Mouse (Mus musculus) layer of hippocampus, adult 18-20 months (tissue): ENCODE measurements around the gene Zscan10. TPM values are rescaled to one million over a fixed set of nuclear protein-coding genes. Genes with fewer than 3 reads are reported as not detected.
"Not testable (repeated sequence)": the region's sequence is repeated elsewhere in the genome, so short reads cannot be mapped to it uniquely, and the experiment has no call there.

ENCODE experiments used
- DNase-seq, 2 experiments: peaks; one replicate each; pipeline ENCODE4 v3.0.0; 2022; ENCODE audit warnings: low spot score in 2 of 2
- total RNA-seq, 2 experiments: library from RNA; stranded (reverse); gene quantifications; 2 replicates each; pipeline ENCODE4 v1.2.3; 2021

Gene Zscan10
- total RNA-seq, 2 experiments from 2014 or later = not detected

DNA sequence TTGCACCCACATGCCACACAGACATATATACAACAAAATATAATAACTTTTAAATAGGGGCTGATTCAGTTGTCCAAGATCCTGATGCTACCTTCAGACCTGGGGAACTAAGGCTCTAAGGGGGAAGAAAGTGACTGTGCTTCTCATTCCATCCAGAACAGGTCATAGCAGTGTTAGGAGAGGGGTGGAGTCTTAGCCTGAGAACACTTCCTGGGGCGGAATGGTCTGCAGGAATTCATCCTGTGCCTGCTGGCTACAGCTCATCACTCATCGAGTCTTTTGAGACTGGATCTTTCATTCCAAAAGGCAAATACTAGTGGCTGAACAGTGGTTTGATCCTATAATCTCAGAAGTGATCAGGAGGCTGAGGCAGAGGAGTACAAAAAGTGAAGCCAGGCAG, 13.4 kb upstream of the Zscan10 start:
- no peak for DNase-seq

DNA sequence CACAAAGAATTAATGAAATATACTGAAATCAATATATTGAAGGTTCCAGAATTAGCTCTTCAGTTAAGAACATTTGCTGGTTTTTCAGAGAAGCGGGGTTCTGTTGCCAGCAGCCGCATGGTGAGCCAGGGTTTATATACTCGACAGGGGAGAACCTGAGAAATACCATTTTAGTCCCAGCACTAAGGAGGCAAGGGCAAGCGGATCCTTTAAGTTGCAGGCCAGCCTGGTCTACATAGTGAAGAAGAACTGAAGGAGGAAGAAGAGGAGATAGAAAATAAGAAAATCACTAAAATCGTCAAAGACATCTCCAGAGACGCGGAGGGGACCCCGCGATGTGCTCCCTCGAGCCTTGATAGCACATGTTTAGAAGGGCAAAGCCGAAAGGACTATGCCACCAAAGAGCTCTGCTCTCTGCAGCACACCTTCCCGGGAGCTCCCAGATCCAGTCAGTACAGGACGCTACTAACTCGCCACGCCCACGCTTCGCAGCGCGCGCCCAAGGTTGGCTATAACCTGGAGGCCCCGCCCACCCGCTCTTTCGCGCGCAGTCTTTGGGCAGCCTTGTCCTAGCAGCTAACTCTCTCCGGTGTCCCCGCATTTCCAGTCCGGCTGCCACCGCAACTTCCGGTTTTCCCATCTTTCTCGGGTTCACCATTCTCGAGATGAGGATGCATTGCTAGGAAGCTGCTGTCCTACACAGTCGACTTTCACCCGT, 8.3 kb upstream of the Zscan10 start:
- peak; percentile 93 to 97 for DNase-seq

DNA sequence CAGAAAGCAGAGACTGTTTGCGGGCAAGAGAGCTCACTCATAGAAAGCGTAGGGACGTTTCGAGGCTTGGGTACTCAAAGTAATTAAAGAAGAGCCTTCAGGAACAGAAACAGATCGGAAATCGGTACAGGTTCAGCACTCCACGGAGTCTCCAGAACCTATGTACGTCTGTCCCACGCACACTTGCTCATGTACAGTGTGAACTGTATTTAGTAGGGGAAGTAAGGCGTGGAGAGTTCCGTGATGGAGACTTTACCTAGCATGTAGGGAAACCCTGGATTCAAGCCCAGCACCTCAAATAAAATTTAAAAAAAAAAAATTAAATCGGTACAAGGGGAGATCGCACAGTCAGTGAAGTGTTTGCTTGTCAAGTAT, 7.7 kb upstream of the Zscan10 start:
- no peak for DNase-seq

GRCm38 (mm10) chr17:23595139-23595538, 5.5 kb upstream of the Zscan10 start:
- DNase-seq = not testable (repeated sequence)

- peak; percentile 81 to 84 for DNase-seq
Observed at GRCm38 (mm10) chr17:23598582-23599552, 1.8 kb upstream of the Zscan10 start, which contains the start of gene Zfp13. TSS of gene Zfp13 (minus strand) at chr17:23599487.

- DNase-seq = no peak
Observed at GRCm38 (mm10) chr17:23599605-23600063, 1.0 kb upstream of the Zscan10 start.

DNA sequence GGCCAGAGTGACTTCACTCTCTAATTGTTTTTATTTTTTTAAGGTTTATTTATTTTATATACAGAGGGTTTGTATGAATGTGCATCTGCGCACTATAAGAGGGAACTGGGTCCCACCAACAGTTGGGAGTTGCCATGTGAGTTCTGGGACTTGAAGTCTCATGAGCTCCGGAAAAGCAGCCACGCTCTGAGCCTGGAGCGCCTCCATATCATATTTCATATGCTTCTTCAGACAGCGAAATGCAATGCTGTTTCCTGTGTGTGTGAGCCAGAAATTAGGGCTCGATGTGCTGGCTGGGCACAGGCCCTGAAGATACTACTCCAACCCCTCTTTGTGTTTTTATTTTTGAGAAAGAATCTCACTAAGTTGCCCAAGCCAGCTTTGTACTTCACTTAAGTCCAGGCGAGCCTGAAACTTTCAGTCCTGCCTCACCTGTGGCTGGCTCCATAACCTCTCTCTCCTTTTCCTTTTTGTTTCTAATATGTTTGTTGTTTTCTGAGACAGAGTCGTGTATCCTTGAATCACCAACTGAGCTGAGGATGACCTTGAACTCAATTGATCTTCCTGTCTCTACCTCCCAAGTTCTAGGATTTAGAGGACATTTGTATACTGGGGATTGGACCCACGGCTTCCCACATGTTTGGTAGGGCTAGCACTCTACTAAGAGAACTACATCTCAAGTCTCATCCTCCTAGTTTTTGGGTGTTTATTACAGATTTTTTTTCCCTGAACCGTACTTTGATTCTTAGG, 1.4 kb downstream of the Zscan10 start:
- DNase-seq = no peak

DNA sequence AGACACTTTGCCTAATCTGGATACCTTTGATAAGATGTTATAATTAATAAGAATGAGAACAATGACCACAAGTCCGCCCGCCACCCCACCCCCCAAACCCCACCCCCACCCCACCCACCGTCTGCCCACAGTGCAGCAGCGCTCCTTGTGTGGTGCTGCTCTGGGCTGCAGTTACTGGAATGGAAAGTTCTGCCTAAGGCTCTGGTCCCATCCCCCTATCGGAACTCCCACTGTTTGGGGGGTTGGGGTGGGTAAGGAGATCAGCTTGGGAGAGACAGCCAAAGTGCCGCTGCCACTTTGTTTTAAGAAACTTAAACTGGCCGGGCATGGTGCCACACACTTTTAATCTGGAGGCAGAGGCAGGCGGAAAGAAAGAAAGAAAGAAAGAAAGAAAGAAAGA, 2.4 kb downstream of the Zscan10 start:
- DNase-seq = no peak

- DNase-seq = no peak
Observed at GRCm38 (mm10) chr17:23603542-23603941, 2.9 kb downstream of the Zscan10 start.

DNA sequence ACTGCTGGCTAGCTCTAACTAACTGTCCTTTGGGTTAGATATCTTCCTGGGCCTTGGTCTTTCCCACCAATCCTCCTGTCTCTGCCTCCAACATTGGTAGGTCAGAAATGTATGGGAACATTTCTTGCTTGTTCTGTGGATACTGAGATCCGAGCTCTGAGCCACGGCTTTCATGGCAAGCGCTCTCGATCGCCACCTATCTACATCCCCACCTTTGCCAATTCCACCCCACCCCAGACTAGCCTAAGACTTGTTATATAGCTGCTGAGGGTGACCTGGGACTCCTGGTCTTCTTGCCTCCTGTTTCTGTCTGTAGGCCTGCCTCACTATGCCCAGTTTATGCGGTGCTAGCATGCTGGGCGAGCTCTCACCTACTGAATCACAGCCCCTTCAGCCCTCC, 3.7 kb downstream of the Zscan10 start:
- no peak for DNase-seq

GRCm38 (mm10) chr17:23605220-23605619, 4.6 kb downstream of the Zscan10 start:
- DNase-seq = no peak

DNA sequence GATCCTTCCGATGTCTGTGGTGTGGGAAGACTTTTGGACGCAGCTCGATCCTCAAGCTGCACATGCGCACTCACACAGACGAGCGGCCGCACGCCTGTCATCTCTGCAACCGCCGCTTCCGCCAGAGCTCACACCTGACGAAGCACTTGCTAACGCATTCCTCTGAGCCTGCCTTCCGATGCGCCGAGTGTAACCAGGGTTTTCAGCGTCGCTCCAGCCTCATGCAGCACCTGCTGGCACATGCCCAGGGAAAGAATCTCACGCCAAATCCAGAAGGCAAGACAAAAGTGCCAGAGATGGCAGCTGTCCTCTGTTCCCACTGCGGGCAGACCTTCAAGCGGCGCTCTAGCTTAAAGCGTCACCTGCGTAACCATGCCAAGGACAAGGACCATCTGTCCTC, 9.0 kb downstream of the Zscan10 start:
- DNase-seq = no peak

DNA sequence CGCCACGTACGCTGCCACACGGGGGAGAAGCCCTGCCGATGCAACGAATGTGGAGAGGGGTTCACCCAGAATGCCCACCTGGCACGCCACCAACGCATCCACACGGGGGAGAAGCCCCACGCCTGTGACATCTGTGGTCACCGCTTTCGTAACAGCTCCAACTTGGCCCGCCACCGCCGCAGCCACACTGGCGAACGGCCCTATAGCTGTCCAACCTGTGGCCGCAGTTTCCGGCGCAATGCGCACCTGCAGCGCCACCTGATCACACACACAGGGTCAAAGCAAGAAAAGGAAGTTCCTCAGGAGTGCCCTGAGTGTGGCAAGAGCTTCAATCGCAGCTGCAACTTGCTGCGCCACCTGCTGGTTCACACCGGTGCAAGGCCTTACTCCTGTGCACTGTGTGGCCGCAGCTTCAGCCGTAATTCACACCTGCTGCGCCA, 9.7 kb downstream of the Zscan10 start:
- peak in 1 of 2 experiments; percentile 11 for DNase-seq

GRCm38 (mm10) chr17:23617087-23617486, 16.4 kb downstream of the Zscan10 start:
- DNase-seq = no peak

- no peak for DNase-seq
Observed at GRCm38 (mm10) chr17:23620351-23620750, 19.7 kb downstream of the Zscan10 start.

- DNase-seq = no peak
Observed at GRCm38 (mm10) chr17:23627813-23628212, 27.2 kb downstream of the Zscan10 start.

DNA sequence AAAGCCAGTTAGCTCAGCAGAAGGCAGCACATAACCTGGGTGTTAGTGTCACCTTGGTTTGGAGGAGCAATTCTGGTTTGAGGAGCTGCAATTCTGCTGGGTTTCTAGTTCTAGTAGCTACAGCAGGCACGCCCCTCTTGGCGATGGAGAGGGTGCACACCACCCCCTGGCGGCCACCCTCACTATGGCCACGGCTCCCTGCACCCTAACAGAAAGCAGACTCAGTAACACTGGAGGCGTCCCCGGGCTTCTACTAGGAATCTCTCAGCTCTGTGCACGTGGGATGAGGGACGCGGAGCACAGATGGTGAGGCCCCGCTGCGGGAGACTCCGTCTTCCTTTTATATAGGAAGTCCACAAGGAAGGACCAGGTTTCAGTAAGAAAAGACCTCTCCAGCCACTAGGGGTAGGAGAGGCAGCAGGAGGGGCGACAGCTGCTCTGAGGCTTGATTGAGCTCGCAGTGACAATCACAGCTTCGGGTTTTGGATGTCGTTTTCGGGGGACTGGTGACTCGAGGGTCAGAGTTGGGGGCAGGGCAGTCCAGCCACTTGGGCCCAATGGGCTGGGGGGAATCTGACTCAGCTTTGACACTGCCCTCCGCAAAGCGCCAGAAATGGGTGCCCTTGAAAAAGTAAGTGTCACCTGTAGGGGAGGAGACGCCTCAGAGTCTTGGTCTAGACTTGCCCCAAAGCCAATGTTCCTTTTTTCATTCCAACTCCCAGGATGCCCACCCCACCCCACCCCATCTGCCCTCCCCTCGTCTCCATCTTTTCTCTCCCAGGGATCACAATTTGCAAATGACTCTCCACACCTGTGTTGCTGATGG, 29.8 kb downstream of the Zscan10 start:
- peak; percentile 76 to 90 for DNase-seq

DNA sequence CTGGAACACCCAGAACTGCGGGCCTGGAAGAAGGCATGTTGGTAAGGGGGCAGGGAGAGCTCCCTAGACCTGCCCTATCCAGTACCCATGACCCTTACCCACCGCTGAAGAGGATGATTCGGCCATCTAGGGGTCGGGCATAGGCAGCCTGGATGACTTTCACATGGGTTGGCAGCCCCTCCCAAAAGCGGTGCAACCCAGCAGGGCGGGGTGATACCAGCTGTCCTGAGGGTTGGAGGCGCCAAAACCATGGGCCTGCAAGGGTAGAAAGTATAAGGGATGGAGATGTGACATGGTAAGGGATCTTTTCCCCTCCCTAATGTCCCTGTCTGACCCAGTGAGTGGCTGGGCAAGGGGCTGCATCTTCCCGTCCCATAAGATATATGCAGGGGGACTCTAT, 30.6 kb downstream of the Zscan10 start:
- DNase-seq = no peak

DNA sequence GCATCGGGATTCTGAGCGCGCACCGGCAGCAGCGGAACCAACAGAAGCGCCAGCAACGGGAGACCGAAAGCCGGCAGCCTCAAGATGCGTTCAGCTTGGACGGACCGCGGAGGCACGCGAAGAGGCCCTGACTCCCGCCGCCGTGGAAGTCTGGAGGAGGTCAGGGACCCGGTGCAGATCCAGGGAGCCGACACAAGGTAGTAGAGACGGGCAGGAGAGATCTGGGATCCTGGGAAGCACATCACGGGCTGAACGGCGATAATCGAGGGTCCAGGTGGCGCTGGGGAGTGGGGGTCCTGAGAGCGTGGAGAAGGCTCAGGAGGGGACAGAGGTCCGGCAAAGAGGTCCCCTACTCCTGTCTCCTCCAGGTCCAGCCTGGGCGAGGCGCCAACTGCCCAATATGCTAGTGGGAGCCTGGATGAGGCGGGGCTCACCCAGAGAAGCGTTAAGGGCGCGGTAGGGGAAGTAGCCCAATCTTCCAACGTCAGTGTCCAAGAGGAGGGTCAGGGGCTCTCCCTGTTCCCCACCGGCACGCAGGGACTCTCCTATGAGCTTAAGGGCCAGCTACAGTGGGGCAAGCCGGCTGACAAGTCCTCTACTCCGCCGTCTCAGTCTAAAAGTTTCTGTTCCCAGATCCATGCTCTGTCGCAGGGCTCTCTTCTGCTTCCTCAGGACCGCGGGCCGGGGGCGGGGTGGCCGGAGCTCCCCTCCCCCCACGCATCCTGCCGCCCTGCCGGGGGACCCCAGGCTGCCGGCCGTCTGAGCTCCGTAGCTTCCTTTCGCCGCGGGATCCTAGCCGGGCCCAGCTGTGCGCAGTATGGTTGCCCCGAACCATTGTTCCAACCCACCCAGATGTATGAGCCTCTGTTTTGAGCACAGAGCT, 44.2 kb downstream of the Zscan10 start, which contains the start of gene Mmp25:
TSS of gene Mmp25 (minus strand) at position 665 of the 883 bp plus-strand sequence.
- no peak for DNase-seq
